Mouse (Mus musculus): ENCODE results near the gene Hist2h2aa1. TPM values are rescaled to one million over a fixed set of nuclear protein-coding genes. Genes with fewer than 3 reads are reported as not detected.

Hist2h2aa1 gene
- total RNA-seq, 1 experiment from 2014 or later: 1,455 TPM

DNA sequence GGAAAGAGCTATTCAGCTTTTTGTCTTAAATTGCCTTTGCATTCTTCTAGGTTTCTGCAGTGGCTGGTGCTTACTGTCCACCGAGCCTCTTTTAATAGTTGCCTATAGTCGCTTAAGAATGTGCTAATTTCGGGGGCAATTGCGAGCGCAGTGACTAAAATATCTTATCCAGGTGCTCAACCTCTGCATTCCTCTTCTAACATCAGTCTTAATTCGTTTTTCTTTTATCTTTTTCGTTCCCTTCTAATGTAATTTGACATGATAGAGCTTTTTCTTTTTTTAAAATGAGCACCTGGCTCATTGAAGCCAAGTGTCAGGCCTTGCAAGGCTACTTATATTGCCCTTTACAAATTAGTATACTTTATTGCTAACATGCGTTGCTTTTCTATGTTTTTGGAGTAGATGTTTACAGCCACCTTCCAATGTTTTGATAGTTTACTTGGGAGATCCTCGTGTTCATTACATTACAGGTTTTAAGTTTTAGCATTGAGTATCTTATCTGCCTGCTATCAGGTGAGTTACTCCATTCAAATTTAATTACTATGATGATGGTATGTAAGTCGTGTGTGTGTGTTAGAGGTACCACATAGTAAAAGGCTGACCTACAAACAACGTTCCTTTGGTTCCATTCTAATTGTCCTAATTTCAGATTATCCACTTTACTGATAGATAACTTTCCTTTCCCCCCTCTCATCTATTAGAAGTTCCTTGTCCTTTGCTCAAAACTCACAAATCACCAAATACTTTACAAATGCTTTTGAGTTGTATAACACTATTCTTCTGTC lies 2.3 kb downstream of the Hist2h2aa1 start:
- no peak for ATAC-seq (replicated peaks; ENCODE audit: insufficient number of reproducible peaks, low FRiP score, low TSS enrichment, poor library complexity, severe bottlenecking)

DNA sequence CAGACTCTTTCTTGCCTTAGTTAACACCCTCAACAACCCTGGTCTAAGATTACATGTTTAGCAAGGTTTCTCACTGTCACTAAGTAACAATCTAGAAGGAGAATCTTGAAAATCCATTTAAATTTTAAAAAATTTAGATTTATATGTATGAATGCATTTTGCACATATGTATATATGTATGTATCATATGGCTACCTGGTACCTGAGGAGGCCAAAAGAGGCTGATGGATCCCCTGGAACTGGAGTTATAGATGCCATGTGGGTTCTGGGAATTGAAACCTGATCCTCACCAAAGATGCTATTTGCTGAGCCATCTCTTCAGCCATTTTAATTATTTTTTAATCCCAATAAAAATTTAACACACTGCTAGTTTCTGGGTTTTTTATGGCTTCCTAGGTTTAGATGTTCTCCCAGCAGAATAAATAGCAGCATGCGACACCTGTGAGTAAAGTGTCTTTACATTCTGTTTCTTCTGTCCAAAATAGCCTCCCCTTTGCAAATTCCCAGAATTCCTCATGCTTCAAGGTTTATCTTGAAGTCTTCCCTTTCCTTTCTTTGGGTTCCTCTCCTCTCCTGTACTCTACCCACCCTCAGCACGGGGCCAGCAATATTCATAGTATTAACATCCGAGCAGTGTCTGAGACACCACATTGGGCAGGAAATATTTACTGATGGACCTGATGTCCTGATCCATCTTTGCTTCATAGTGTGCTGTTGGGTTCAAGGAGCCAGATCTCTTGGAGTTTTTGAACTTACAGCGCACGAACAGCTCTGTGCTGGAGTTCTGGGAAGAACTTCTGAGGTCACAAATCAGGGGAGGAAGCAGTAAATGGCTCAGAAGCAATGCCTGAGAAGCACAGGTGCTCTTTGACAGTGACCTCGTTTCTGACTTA lies 3.1 kb downstream of the Hist2h2aa1 start:
- no peak for ATAC-seq (replicated peaks; ENCODE audit: insufficient number of reproducible peaks, low FRiP score, low TSS enrichment, poor library complexity, severe bottlenecking)

GRCm38 (mm10) chr3:96249034-96249345 lies 3.7 kb downstream of the Hist2h2aa1 start:
- ATAC-seq (replicated peaks; ENCODE audit: insufficient number of reproducible peaks, low FRiP score, low TSS enrichment, poor library complexity, severe bottlenecking): no peak

- no peak for ATAC-seq (replicated peaks; ENCODE audit: insufficient number of reproducible peaks, low FRiP score, low TSS enrichment, poor library complexity, severe bottlenecking)
Observed at GRCm38 (mm10) chr3:96250890-96251289, 5.6 kb downstream of the Hist2h2aa1 start.

DNA sequence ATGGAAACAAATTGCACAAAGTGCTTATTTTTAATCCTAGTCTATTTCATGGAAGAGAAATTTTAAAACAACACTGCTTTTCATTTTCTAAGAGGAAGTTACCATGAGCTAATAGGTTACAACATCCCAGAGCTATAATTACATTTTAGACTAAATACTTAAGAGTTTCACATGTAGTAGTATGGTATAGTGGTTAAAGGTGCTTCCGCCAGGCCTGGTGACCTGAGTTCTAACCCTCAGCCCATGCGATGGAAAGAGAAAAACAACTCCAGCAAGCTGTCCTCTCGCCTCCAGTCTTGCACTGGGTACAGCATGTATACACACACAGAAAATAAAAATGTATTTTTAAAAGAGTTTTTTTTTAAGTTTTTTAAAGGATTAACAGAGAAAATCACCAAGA lies 6.5 kb downstream of the Hist2h2aa1 start:
- ATAC-seq (replicated peaks; ENCODE audit: insufficient number of reproducible peaks, low FRiP score, low TSS enrichment, poor library complexity, severe bottlenecking): peak; percentile 86

DNA sequence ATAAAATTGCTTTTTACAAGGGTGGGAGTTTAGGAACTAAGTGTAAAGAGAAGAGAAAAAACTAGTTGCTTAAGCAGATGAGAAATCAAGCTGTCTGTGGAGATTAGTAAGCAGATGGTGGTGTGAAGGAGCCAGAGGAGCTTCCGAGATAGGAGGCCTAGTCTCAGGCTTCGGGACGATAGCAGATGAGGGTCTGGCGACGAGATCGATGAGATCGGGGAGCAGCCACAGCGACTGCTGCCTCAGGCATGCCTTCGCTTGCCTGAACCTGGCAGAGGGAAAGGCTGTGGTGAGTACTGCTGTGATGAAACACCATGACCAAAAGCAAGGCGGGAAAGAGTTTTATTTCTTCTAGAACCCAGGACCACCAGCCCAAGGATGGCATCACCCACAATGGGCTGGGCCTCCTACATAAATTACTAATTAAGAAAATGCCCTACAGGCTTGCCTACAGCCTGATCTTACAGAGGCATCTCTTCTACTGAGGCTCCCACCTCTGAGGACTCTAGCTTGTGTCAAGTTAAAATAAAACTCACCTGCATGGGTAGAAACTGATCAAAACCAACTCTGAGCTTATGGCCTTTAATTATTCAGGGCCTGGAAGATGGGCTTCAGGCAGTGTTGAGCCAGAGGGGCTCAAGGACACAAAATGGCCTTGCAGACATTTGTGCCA lies 9.5 kb downstream of the Hist2h2aa1 start:
- ATAC-seq (replicated peaks; ENCODE audit: insufficient number of reproducible peaks, low FRiP score, low TSS enrichment, poor library complexity, severe bottlenecking): no peak

- no peak for ATAC-seq (replicated peaks; ENCODE audit: insufficient number of reproducible peaks, low FRiP score, low TSS enrichment, poor library complexity, severe bottlenecking)
Observed at GRCm38 (mm10) chr3:96255926-96256593, 10.8 kb downstream of the Hist2h2aa1 start.

GRCm38 (mm10) chr3:96257190-96257589 lies 11.9 kb downstream of the Hist2h2aa1 start:
- ATAC-seq (replicated peaks; ENCODE audit: insufficient number of reproducible peaks, low FRiP score, low TSS enrichment, poor library complexity, severe bottlenecking): no peak

GRCm38 (mm10) chr3:96260220-96260619 lies 14.9 kb downstream of the Hist2h2aa1 start:
- ATAC-seq (replicated peaks; ENCODE audit: insufficient number of reproducible peaks, low FRiP score, low TSS enrichment, poor library complexity, severe bottlenecking): no peak

GRCm38 (mm10) chr3:96261623-96262022 lies 16.3 kb downstream of the Hist2h2aa1 start:
- no peak for ATAC-seq (replicated peaks; ENCODE audit: insufficient number of reproducible peaks, low FRiP score, low TSS enrichment, poor library complexity, severe bottlenecking)

DNA sequence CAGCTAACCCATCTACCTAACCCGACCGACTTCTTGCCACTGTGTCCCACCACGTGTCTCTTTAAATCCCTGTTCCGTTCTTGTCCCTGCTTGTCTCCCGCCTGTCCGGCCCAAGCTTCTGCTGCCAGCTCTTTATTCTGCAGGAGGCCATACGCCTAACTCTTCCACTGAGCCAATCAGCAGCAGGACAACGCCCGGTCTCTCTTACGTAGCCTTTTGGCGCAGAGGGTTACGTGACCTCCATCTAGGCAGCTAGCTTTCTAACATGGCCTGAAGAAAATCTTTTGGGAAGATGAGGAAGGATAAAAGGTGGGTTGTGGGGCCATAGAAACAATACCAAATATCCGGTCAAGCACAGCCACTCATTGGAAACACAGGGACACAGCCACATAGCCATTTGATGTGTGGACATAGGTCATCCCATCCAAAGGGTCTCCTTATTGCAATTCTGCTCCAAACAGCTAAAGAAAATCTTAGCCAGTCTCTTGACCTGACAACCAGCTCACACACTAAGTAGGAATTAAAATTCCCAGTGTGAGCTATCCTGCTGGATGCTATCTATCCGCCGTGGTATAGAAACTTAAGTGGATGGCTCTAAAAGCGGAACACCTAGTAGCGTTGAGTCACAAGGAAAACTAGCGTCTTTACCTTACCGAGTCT lies 17.0 kb downstream of the Hist2h2aa1 start:
- ATAC-seq (replicated peaks; ENCODE audit: insufficient number of reproducible peaks, low FRiP score, low TSS enrichment, poor library complexity, severe bottlenecking): peak; percentile 86

- peak; percentile 77 for ATAC-seq (replicated peaks; ENCODE audit: insufficient number of reproducible peaks, low FRiP score, low TSS enrichment, poor library complexity, severe bottlenecking)
Observed at GRCm38 (mm10) chr3:96262979-96263550, 17.8 kb downstream of the Hist2h2aa1 start, which contains the start of gene Hist2h4. Gene Hist2h4 (minus strand): TSS chr3:96263311.

- no peak for ATAC-seq (replicated peaks; ENCODE audit: insufficient number of reproducible peaks, low FRiP score, low TSS enrichment, poor library complexity, severe bottlenecking)
Observed at GRCm38 (mm10) chr3:96263558-96264403, 18.5 kb downstream of the Hist2h2aa1 start.

DNA sequence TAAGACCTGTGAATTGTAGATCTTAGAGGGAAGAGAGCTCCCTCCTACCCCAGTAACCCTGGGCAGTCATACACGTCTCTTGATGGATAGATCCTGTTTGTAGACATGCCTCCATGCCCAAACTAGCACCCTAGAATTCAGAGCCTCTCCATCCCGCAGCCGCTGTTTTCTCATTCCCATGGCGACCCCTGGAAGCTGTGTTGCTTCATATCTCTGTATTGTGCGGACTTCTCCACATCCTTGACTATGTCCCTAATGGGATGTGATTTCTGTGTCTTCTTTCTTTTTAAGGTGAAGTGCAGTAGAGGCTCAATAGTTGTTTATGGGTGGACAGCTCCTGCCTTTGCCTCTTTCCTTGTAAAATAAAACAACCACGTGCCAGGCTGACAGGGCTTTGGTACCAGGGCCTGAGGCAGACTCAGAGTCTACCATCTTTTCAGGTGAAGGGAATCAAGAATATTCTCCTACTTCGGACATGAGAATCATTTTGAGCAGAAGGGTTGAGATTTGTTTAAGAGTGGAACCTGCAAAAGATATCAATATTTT lies 19.2 kb downstream of the Hist2h2aa1 start:
- no peak for ATAC-seq (replicated peaks; ENCODE audit: insufficient number of reproducible peaks, low FRiP score, low TSS enrichment, poor library complexity, severe bottlenecking)

GRCm38 (mm10) chr3:96266132-96266710 lies 20.9 kb downstream of the Hist2h2aa1 start:
- no peak for ATAC-seq (replicated peaks; ENCODE audit: insufficient number of reproducible peaks, low FRiP score, low TSS enrichment, poor library complexity, severe bottlenecking)

GRCm38 (mm10) chr3:96267541-96267940 lies 22.2 kb downstream of the Hist2h2aa1 start:
- ATAC-seq (replicated peaks; ENCODE audit: insufficient number of reproducible peaks, low FRiP score, low TSS enrichment, poor library complexity, severe bottlenecking): no peak
